Mouse (Mus musculus) lung, postnatal 0 days (tissue): ENCODE measurements at regions not wholly inside any gene's neighbourhood (a gene's known extent, or its start where the extent isn't known, plus 50 kb on each side); places are given as distances from the start of the nearest gene placed in this dataset.

Experiments used
- CTCF ChIP-seq: IDR thresholded peaks from 2 replicates; pipeline ENCODE4 v1.5.1; 2016; ENCODE audit warnings: antibody characterized with exemption, mild to moderate bottlenecking
- EP300 ChIP-seq: IDR thresholded peaks from 2 replicates; pipeline ENCODE4 v1.6.1; 2016; ENCODE audit warnings: antibody characterized with exemption, mild to moderate bottlenecking, control low read depth

DNA sequence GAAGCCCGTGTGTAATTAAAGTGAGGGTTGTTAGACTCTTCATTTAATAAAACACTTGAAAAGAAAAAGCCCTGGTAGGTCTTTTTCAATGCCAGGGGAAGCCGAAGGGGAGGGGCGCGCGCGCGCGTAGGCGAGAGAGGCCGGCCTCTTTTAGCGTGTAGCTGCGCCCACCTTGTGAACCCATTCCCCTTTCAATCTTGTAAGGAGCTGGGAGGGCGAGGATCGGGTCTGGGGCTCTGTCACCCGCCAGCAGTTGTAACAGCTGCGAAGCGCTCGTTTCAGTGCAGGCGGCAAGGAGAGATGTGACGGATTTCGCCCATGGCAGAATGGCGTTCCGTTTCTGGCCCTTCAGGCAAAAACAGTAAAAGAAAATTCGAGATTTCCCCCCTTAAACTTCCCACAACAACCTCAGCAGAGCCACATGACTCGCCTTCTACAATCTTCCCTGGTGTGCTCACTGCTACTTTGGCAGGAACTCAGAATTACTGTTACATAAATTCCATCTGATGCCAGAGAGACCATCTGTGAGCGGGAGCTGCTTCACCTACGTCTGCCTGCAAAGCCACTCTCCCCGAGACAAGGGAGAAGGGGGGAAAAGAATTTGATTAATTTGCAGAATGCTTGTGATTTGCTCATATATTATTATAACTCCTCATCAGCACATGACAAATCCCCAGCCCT lies 436.4 kb downstream of the Zfp536 start:
- TF ChIP-seq CTCF (no peak), EP300 (no peak)
